Mouse (Mus musculus): ENCODE data around the gene Sugp1. TPM values are rescaled to one million over a fixed set of nuclear protein-coding genes. Genes with fewer than 3 reads are reported as not detected.
"Not testable (repeated sequence)": the region's sequence is repeated elsewhere in the genome, so short reads cannot be mapped to it uniquely, and the experiment has no call there.

Gene Sugp1
- total RNA-seq (2015; ENCODE audit: low replicate concordance) (8.2 and 10.6 TPM in 2 replicates), total RNA-seq (2017; ENCODE audit: low replicate concordance) (15.6 and 22.6 TPM in 2 replicates)

DNA sequence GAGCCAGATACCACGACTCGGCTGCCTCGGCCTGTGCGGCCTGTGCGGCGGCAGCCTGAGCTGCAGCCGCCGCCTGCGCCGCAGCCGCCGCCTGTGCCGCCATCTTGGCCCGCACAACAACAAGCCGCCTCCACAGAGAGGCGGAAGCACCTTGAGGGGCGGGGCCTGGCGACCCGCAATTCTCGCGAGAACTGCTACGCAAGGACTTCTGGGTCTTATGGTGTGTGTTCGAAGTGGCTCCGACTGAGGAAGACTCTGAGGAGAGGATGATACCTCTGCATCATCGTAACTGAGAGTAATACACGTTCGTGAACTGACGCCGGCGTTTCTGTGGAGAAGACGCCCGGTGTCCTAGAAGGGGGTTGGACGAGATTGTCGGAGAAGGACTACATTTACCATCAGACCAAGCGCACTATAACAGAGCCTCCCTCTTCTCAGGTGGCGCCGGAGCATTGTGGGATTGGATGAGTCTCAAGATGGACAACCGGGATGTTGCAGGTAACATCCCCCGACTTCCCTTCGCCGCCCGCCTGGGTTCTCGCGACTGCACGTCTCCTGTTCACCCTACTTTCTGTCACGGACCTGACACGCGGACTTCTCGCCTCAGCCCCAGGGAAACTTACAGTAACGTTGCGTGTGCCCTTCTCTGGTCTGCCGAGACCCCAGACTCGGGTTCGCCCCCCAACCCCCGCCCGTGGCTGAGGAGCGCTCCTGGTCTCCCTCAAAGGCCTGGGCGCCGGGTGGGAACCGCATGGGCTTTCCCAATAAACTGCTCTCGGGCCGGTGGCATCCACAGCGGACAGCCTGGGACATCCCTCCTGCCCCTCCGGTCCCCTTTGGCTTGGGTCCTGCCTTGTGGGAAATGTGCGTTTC, at the start of gene Sugp1, which contains the start of gene Mau2:
Sugp1 (plus strand) TSS at position 231 of the 873 bp plus-strand sequence.
Mau2 (minus strand) TSS at position 152 of the 873 bp plus-strand sequence.
- ATAC-seq (replicated peaks; ENCODE audit: low FRiP score, poor library complexity, severe bottlenecking) = peak; percentile 91

DNA sequence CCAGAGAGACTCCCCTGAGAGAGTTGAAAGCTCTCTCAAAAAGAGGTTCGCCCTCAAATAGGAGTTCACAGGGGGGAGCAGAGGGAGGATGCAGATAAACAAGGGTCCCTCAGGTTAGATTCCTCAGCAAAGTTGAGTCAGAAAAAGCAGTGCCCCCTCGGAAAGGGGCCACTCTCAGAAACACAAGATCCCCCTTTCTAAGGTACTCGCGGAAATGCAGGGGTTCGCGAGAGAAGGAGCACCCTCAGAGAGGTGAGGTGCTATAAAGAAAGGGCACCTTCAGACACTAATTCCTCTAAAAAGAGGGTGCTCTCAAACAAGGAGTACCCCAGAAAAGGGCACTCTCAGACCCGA, 47.2 kb upstream of the Sugp1 start:
- no peak for ATAC-seq (replicated peaks; ENCODE audit: low FRiP score, poor library complexity, severe bottlenecking)

DNA sequence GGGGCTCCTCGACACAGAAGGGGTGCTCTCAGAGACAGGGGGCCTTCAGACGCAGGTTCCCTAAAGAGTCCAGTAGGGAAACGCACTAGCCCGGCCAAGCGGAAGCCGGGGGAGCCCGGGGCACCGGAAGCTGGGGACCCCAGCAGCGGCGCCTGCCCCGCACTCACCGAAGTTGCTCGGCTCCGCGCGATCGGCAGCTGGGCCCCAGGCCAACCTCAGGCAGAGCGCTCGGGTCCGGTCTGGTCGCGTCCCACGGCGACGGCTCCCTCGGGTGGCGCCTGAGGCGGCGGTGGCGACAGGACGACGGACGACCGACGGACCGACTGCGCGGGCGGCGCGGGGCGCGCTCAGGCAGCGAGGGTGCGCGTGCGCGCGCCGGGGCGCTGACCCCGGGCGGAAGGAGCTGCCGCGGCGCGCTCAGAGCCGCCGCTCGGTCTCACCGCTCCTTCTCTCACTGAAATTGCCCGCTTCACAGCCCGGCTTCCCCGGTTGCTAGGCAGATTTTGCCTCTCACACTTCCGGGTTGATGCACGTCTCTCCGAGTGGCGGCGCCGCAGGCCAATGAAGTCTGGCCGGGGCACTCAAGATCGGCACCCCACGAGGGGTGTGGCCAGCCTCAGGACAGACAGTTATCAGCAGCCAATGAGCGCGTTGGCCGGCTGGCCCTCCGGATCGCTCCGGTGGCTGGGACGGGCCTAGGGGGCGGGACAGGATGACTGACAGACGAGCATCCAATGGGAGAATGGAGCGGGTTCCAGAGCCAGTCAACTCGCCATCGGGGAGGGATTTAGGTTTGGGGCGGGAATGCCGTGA, 46.6 kb upstream of the Sugp1 start, which contains the start of gene Gatad2a:
Gatad2a (minus strand) TSS at position 609 of the 813 bp plus-strand sequence.
- ATAC-seq (replicated peaks; ENCODE audit: low FRiP score, poor library complexity, severe bottlenecking) = peak; percentile 93

DNA sequence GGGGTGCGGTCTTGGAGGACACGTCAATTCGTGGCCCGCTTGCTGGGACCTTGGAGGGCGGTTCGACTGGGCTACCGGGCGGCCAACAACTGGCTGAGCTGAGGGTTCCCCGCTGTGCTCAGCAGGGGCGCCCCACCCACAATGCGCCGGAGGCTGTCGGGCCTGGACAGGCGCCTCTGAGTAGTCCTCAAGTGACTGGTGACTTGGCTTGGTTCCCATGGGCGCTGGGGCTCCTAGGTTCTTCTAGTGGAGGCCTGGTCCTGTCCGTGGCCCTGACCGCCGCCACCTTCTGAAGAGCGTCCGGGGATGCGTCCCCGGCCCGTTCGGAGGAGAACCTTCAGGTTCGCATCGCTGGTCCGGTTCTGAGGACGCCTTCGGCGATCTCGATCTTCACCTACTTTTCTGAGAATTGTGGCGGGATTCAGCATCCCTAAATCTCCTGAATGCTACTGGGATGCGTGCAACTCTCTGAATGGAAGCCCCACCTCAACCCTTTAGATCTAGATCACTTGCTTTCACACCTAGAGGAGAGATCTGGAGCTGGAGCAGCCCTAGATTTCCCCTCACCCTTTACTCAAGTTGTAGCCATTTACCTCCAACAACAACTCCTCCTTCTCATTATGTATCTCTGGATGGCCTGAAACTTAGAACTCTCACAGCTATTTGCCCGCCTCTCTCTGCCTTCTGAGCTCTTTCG, 45.9 kb upstream of the Sugp1 start:
- no peak for ATAC-seq (replicated peaks; ENCODE audit: low FRiP score, poor library complexity, severe bottlenecking)

DNA sequence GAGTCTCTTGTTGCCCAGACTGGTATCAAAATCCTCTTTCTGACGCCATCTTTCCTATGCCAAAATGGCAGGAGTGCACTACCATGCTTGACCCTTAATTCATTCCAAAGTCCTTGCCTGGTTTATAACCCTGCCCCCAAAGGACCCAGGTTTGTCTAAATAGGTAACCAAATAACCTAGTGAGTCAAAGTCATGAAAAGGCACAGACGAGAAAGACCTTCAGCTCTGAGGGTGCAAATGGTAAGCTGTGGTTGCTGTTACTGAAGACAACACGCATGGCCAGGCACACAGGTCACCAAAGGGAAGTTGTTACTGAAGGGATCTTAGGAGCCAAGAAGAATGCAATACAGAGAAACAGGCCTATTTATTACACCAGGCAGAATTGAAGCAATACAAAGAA, 43.9 kb upstream of the Sugp1 start:
- ATAC-seq (replicated peaks; ENCODE audit: low FRiP score, poor library complexity, severe bottlenecking) = no peak

DNA sequence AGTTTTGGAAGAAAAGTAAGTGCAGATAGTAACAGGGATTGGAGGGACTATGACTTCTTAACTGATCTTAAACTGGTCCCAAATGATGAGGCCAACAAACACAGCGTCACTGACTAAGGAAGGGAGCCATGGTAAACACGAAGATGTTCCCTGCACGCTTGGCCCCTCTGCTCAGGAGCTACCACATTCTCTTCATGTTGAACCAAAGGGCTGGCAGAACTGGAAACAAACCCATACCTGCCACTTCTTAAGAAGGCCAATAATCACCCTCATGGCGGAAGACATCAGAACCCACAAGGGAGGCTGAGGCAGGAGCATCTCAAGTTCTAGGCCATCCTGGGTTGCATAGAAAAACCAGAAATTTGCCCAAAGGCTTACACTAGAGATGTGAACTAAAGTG, 43.4 kb upstream of the Sugp1 start:
- no peak for ATAC-seq (replicated peaks; ENCODE audit: low FRiP score, poor library complexity, severe bottlenecking)

DNA sequence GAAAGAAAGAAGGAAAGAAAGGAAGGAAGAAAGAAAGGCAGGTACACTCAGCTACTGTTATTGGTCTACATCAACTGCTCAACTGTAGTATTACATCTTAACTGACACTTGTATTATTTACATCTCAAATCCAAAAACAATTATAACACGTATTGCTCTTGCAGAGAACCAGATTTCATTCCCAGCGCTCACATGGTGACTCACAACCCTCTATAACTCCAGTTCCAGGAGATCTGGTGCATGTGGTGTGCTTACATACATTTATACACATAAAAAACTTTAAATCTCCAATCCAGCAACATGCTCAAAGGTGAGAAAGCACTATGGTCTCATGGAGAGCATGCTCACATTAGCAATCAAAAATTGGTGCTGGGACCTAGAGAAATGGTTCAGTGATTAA, 42.4 kb upstream of the Sugp1 start:
- no peak for ATAC-seq (replicated peaks; ENCODE audit: low FRiP score, poor library complexity, severe bottlenecking)

DNA sequence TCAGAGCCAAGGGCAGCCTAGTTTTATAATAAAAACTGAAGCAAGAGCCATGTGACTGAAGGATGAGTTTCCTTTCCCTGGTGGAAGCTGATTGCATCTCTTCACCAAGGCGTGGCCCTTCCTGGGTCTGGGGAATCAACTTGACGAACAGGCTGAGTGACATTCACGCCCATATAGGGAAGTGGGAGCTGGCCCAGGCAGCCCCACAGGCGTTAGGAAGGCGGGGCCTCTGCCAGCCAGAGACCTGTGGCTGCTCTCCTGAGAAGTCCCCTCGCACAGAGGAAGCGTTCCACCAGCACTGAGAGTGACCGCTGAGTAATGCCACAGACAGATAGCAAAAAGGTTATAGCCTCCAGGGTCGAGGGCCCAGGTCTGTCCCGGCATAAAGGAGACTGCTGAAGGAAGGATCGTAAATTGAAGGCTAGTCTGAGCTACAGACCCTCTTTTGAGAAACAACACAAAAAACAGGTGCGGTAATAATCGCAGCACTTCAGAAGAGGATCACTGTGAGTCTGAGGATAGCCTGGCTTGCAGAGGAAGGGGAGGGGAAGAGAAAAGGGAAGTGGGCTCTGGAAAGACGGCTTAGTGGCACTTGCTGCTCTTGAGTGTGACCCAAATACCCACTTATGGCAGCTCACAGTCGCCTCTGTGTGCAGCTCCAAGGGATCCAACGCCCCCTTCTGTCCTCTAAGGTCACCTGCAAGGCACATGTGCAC, 41.3 kb upstream of the Sugp1 start:
- ATAC-seq (replicated peaks; ENCODE audit: low FRiP score, poor library complexity, severe bottlenecking) = peak; percentile 79

DNA sequence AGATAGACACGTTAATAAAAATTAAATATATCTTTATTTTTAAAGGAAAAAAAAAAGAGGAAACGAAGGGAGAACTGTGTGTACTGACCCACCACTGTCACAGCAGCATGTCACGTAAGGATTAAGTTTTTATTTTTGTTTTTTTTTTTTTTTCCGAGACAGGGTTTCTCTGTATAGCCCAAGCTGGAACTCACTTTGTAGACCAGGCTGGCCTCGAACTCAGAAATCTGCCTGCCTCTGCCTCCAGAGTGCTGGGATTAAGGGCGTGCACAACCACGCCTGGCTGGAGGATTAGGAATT, 40.8 kb upstream of the Sugp1 start:
- ATAC-seq (replicated peaks; ENCODE audit: low FRiP score, poor library complexity, severe bottlenecking) = not testable (repeated sequence)

DNA sequence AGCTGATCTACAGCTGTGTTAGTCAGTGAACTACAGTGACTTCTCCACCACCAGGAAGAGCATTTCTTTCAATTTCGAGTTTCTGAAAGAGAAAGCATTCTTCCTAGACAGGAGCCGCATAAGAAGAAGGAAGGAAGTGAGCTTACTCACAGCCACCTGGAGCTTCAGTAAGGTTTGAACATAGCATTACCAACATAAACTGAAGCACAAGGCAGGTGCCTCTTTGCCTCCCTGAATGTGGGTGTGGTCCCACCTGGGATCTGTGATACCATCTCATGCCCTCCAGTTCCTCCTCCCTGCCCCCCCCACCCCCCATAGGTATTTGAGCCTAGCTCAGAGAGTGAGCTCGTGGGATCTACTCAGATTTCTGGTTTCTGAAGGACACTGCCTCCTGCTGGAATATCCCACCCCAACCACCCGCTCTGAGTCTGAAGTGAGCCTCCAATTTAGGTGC, 39.4 kb upstream of the Sugp1 start:
- no peak for ATAC-seq (replicated peaks; ENCODE audit: low FRiP score, poor library complexity, severe bottlenecking)

DNA sequence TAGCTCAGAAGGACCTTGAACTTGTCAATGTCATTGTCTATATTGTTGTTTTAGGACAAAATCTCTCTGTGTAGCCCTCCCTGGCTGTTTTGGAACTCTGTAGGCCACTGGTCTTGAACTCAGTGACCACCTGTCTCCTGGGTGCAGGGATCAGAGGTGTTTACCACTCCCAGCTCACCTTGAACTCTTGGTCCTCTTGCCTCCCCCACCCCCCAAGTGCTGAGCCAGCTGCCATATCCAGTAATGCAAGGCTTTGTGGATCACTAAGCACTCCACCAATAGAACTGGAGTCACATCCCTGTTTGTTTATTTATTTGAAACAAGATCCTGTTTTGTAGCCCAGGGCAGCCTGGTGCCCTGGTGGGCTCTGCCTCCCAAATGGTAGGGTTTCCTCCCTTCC, 38.3 kb upstream of the Sugp1 start:
- no peak for ATAC-seq (replicated peaks; ENCODE audit: low FRiP score, poor library complexity, severe bottlenecking)

DNA sequence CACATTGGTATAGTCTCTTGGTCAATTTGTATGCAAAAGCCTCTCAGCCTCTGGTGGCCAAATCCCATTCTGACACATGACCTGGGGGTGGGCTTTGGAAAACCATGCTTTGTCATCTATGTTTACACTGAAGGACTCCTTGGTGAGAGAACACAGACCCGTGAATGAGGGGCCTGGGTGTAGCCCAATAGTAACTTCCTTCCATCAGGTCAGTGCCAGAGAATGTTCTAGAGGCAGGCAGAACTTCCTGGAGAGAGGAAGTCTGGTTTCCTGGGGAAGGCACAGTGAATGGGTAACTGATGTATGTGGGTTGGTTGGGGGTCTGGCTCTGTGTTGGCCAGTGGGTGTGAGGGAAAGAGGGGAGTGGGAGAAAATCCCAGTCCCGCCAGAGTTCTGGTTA, 37.4 kb upstream of the Sugp1 start:
- ATAC-seq (replicated peaks; ENCODE audit: low FRiP score, poor library complexity, severe bottlenecking) = no peak

DNA sequence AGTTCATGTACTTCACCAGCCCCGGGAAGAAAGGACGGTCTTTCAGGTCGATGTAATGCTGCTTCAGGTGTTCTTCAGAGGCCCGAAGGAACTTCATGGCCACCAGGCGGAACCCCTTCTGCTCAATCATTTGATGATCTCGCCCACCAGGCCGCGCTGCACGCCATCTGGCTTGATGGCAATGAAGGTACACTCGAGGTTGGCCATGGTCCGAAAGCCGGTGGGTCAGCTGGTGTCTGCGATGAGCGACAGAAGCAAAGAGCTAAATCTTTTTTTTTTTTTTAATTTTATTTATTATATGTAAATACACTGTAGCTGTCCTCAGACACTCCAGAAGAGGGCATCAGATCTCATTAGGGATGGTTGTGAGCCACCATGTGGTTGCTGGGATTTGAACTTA, 31.8 kb upstream of the Sugp1 start:
- ATAC-seq (replicated peaks; ENCODE audit: low FRiP score, poor library complexity, severe bottlenecking) = not testable (repeated sequence)

DNA sequence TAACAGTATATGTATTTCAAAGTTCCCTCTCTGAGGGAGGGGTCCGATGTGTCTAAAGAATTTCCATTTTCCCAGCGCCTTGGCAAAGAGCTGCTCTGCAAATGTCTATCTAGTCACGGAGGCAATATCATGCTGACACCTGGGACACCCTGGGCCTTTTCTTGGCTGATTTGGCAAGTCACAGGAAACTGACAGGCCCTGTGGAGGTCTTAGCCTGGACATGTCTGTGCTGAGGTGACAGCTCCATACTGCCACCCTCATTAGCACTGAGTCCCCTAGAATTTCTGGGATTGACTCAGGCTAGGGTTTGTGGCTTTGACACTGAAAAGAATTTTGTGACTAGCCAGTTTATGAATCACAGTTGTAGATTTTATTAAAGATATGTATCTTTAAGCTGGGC, 30.3 kb upstream of the Sugp1 start:
- ATAC-seq (replicated peaks; ENCODE audit: low FRiP score, poor library complexity, severe bottlenecking) = no peak

DNA sequence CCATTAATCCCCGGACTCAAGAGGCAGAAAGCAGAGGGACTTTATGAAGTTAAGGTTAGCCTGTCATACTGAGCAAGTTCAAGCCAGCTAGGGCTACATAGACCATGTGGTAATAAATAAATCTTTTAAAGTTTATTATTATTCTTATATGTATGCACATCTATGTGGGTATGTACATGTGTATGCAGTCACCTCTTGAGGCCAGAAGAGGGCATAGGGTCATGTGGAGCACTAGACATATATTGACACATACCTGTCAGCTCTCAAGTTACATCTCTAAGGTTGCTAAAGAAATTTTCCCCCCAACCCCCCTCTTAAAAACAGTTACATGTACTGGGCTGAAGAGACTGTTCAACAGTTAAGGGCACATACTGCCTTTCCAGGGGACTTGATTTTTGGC, 29.9 kb upstream of the Sugp1 start:
- ATAC-seq (replicated peaks; ENCODE audit: low FRiP score, poor library complexity, severe bottlenecking) = no peak

DNA sequence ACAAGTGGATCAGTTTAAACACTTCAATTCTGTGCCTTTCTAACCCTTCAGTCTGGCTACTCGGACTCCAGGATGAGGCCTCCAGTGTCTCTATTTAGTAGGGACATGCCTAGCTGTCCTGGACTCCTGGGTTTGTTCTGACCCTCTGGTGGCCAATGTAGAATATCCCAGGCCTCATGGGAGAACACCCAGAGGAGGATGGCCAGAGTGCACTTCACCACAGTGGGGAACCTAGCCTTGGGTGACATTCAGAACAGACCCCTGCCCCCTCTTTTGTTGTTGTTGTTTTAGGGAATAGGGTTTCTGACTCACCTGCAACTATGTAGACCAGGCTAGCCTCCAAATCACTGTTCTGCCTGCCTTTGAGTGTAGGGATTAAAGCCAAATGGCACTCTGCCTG, 27.6 kb upstream of the Sugp1 start:
- ATAC-seq (replicated peaks; ENCODE audit: low FRiP score, poor library complexity, severe bottlenecking) = no peak

DNA sequence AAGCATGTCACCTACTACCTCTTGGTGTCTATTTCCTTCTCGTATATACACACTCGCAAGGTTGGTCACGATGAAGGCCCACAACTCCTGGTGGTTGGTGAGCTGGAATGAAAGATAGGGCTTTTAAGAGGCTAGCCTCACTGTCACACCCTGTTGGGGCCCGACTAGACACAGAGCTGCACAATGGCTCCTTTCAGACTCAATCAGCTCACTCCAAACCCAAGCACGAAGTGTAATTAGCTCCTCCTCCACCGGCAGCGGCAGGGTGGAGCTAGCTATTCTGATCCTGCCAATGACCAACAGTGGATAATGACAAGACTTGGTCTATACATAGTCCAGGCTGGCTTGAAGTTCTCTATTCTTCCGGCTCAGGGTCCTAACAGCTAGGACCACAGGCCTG, 19.0 kb upstream of the Sugp1 start:
- ATAC-seq (replicated peaks; ENCODE audit: low FRiP score, poor library complexity, severe bottlenecking) = no peak

DNA sequence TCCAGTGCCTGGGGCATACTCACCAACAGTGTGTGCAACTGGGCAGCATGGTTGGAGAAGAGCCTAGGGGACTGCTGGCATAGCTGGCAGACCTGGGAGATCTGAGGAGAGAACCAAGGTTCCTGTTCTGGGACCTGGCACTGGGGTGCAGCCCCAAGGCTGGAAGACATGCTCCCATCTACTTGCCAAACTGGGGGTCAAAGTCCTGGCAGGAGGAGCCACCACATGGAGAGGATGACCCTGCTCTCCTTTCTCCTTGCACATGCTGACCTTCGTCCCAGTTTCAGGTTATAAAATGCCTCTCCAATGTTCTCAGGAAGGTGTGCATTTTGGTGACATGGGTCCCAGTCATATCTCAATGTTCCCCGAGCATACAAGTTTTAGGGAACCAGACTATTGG, 16.5 kb upstream of the Sugp1 start:
- no peak for ATAC-seq (replicated peaks; ENCODE audit: low FRiP score, poor library complexity, severe bottlenecking)

DNA sequence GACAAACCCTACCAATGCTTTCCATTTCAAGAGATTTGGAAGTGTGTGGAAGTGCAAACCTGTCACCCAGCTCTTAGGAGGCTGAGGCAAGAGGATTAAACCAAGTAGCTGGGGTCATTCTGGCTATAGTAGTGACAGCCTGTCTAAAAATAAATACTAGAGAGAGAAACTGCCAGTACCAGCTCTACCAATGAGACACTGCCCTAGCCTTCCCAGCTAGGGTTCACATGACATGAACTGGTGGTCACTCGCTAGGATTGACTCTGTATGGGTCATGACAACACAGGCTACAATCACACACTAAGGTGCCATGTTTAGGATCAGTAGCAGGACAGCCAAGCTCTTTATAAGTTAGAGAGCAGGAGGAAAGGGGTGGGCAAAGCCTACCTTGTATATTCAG, 12.4 kb upstream of the Sugp1 start:
- ATAC-seq (replicated peaks; ENCODE audit: low FRiP score, poor library complexity, severe bottlenecking) = no peak

DNA sequence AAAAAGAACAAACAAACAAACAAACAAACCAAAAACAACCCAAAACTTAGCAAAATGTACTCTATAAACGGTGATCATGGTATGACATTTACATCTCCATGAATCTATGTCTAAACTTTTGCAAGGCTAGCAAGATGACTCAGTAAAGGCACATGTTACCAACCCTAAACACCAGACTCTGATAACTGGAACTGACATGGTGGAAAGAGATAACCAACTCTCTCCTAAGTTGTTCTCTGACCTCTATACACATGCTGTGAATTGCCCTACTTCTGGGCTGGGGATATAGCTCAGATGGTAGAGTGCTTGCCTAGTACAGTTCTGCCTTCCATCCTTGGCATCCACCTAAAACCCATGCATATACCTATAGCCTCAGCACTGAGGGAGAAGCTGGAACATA, 4.6 kb upstream of the Sugp1 start:
- ATAC-seq (replicated peaks; ENCODE audit: low FRiP score, poor library complexity, severe bottlenecking) = peak; percentile 26; the same call in 1 of the 2 replicates
